Mouse (Mus musculus) adrenal gland, postnatal 4 days (tissue): ENCODE results near the gene Itch. TPM values are rescaled to one million over a fixed set of nuclear protein-coding genes. Genes with fewer than 3 reads are reported as not detected.

Source experiments
- total RNA-seq, 2 experiments: library from RNA; stranded (reverse); gene quantifications; 2 replicates each; pipeline ENCODE4 v1.2.3; 2021

The Itch gene
- total RNA-seq, 2 experiments from 2014 or later = 51.8 to 52.8 TPM

Other genes starting within 250 kb of the Itch start
- gene Eif2s2, start 240.6 kb upstream of the Itch start, total RNA-seq = 100 to 1,000 TPM; 133 to 138 TPM
- 10 to 100 TPM; 65.4 to 96.0 TPM for gene Gm14226, start 115.2 kb upstream of the Itch start, total RNA-seq
- 10 to 100 TPM; 75.1 to 88.2 TPM for gene Ahcy, start 59.0 kb upstream of the Itch start, total RNA-seq
- 100 to 1,000 TPM; 275 to 283 TPM for gene Dynlrb1, start 103.0 kb downstream of the Itch start, total RNA-seq
- 100 to 1,000 TPM; 364 to 392 TPM for gene Map1lc3a, start 142.8 kb downstream of the Itch start, total RNA-seq
- 10 to 100 TPM; 34.2 to 36.4 TPM for gene Pigu, start 223.9 kb downstream of the Itch start, total RNA-seq
- 100 to 1,000 TPM; 156 to 163 TPM for gene Trp53inp2, start 247.6 kb downstream of the Itch start, total RNA-seq